8 mouse cellular contexts compared by ENCODE assay signal in the genomic region with DNA sequence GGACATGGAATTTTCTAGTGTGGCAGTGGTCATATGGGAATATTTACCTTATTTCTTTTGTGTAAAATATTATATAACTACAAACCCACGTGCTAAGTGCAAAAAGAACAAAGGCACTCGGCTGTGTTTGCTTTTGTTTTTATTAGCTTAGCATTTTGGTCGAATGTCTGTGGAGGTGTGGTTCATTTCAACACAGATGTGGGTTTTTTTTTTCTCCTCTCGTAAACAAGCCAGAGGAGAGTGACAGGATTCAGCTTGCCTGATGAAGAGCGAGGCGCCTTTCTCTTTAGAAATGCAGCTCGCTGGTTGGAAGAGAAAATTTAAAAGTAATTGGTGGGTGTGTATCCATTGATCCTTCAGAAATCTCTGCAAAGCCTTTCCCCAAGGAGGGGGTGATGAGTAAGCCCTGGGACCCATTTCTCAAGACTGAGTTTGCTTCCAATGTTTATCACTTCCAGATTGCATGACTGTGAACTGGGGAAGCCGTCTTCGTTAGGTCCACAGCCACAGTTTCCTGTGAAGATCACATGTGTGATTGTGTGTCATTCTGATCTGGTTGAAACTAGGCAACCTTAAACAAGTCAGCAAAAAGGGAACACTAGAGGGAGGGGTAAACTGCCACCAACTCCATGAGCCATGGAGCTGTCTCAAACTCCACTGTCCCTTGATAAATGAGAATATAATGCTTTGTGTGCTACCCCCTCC. TPM values are rescaled to one million over a fixed set of nuclear protein-coding genes. Genes with fewer than 3 reads are reported as not detected.
A peak's percentile ranks its signal among the peaks of the same experiment; 100 is the strongest.
DNase-seq lines count a peak whose midpoint lies in the region; ATAC-seq lines count a peak whose summit lies in the region.

No protein-coding gene starts in this region.

- peak; percentile 34 for DNase-seq in kidney, adult 11 months
- DNase-seq in kidney, adult 8-10 months, result no peak
- DNase-seq in embryonic facial prominence, embryonic 14.5 days (ENCODE audit: low spot score), result peak; percentile 83
- no peak for DNase-seq in left cerebral cortex, adult 18-20 months (ENCODE audit: low spot score in 2 of 2)
- DNase-seq in ovary, postnatal 10 days (ENCODE audit: low spot score), result no peak
- DNase-seq in liver, embryonic 11.5 days (ENCODE audit: low spot score), result no peak

- H3K36me3 ChIP-seq in embryonic facial prominence, embryonic 14.5 days (ENCODE audit: control insufficient read depth, insufficient read depth, low read length), result peaks cover 13% of the 10 kb centered on the region; the same call in 1 of the 2 replicates
- H3K36me3 ChIP-seq in intestine, embryonic 15.5 days, result no peaks in the 10 kb centered on the region
- H3K36me3 ChIP-seq in megakaryocyte, embryonic 14.5 days (replicated peaks; ENCODE audit: low read length), result no peaks in the 10 kb centered on the region
- H3K36me3 ChIP-seq in liver, embryonic 11.5 days (ENCODE audit: control insufficient read depth, insufficient read depth, low read length), result no peaks in the 10 kb centered on the region

- peak overlapping the region; percentile 97 for H3K27ac ChIP-seq in embryonic facial prominence, embryonic 14.5 days (replicated peaks; ENCODE audit: low read depth, low read length)
- H3K27ac ChIP-seq in intestine, embryonic 15.5 days, result peak overlapping the region; percentile 92
- no peak overlapping the region for H3K27ac ChIP-seq in liver, embryonic 11.5 days (ENCODE audit: low read depth, low read length)

- 12% methylated on average over 9 of the region's 9 CpGs for WGBS in embryonic facial prominence, embryonic 14.5 days
- 21% methylated on average over 9 of the region's 9 CpGs for WGBS in intestine, embryonic 15.5 days
- 27% methylated on average over 9 of the region's 9 CpGs for WGBS in liver, embryonic 11.5 days

- H3K9me3 ChIP-seq in embryonic facial prominence, embryonic 14.5 days (ENCODE audit: control insufficient read depth, low read length), result no peaks in the 10 kb centered on the region
- H3K9me3 ChIP-seq in intestine, embryonic 15.5 days, result no peaks in the 10 kb centered on the region
- no peaks in the 10 kb centered on the region for H3K9me3 ChIP-seq in megakaryocyte, embryonic 14.5 days
- H3K9me3 ChIP-seq in liver, embryonic 11.5 days (ENCODE audit: control insufficient read depth, low read length), result no peaks in the 10 kb centered on the region

- peak; percentile 27; the same call in 1 of the 2 replicates for ATAC-seq in embryonic facial prominence, embryonic 14.5 days (ENCODE audit: low read depth)
- no peak for ATAC-seq in intestine, embryonic 15.5 days
- ATAC-seq in liver, embryonic 11.5 days (replicated peaks; ENCODE audit: low FRiP score), result no peak

- H3K4me3 ChIP-seq in embryonic facial prominence, embryonic 14.5 days (ENCODE audit: low read depth, low read length), result peak overlapping the region; percentile 54
- peak overlapping the region; percentile 41 for H3K4me3 ChIP-seq in intestine, embryonic 15.5 days (replicated peaks)
- H3K4me3 ChIP-seq in megakaryocyte, embryonic 14.5 days (replicated peaks), result peak overlapping the region; percentile 21
- no peak overlapping the region for H3K4me3 ChIP-seq in liver, embryonic 11.5 days (ENCODE audit: low read depth, low read length)

- H3K27me3 ChIP-seq in embryonic facial prominence, embryonic 14.5 days (replicated peaks; ENCODE audit: control insufficient read depth, insufficient read depth, low read length), result no peaks in the 10 kb centered on the region
- no peaks in the 10 kb centered on the region for H3K27me3 ChIP-seq in intestine, embryonic 15.5 days (replicated peaks)
- H3K27me3 ChIP-seq in megakaryocyte, embryonic 14.5 days (replicated peaks), result peaks cover 54% of the 10 kb centered on the region
- H3K27me3 ChIP-seq in liver, embryonic 11.5 days (replicated peaks; ENCODE audit: control insufficient read depth, insufficient read depth, low read length), result no peaks in the 10 kb centered on the region

- H3K4me1 ChIP-seq in embryonic facial prominence, embryonic 14.5 days (ENCODE audit: control insufficient read depth, insufficient read depth, low read length), result peaks cover 45% of the 10 kb centered on the region
- H3K4me1 ChIP-seq in intestine, embryonic 15.5 days (replicated peaks), result peaks cover 27% of the 10 kb centered on the region
- H3K4me1 ChIP-seq in megakaryocyte, embryonic 14.5 days, result peaks cover 19% of the 10 kb centered on the region
- H3K4me1 ChIP-seq in liver, embryonic 11.5 days (replicated peaks; ENCODE audit: control insufficient read depth, insufficient read depth, low read length), result 0 out of 2 replicates have a peak, but pooled peaks cover 2% of the 10 kb centered on the region

- H3K9ac ChIP-seq in embryonic facial prominence, embryonic 14.5 days (ENCODE audit: low read depth, low read length), result peak overlapping the region; percentile 81
- no peak overlapping the region for H3K9ac ChIP-seq in intestine, embryonic 15.5 days
- H3K9ac ChIP-seq in liver, embryonic 11.5 days (ENCODE audit: low read depth, low read length), result no peak overlapping the region

- peak overlapping the region; percentile 60 for H3K4me2 ChIP-seq in embryonic facial prominence, embryonic 14.5 days (ENCODE audit: low read depth, low read length)
- H3K4me2 ChIP-seq in intestine, embryonic 15.5 days (replicated peaks), result peak overlapping the region; percentile 58
- no peak overlapping the region for H3K4me2 ChIP-seq in liver, embryonic 11.5 days

RNA-seq across cellular contexts. Expression of a gene that starts 1.8 kb away (rescaled TPM):
- polyA plus RNA-seq in embryonic facial prominence, embryonic 14.5 days (2014; fragmentation: Nextera tagmentation; extraction: Ambion mirVana), result 56.5 and 70.8 TPM in 2 replicates
- polyA plus RNA-seq in intestine, embryonic 15.5 days (2015; fragmentation: Nextera tagmentation; extraction: Ambion mirVana), result 45.7 and 49.4 TPM in 2 replicates
- polyA plus RNA-seq in megakaryocyte, embryonic 14.5 days (2012; ENCODE audit: insufficient read depth, low replicate concordance), result 0.97 TPM in 1 of 2 replicates, not detected in the other
- total RNA-seq in left cerebral cortex, adult 18-20 months (2021), result 1 to 10 TPM; 3.4 to 6.6 TPM
- 0.81 and 1.5 TPM in 2 replicates for polyA plus RNA-seq in liver, embryonic 11.5 days (2014; fragmentation: Nextera tagmentation; extraction: Ambion mirVana)

RNA-seq across cellular contexts. Expression of a gene that starts 54.0 kb away (rescaled TPM):
- polyA plus RNA-seq in embryonic facial prominence, embryonic 14.5 days (2014; fragmentation: Nextera tagmentation; extraction: Ambion mirVana), result 0.31 TPM in 1 of 2 replicates, not detected in the other
- polyA plus RNA-seq in intestine, embryonic 15.5 days (2015; fragmentation: Nextera tagmentation; extraction: Ambion mirVana), result 0.25 TPM in 1 of 2 replicates, not detected in the other
- not detected in 2 replicates for polyA plus RNA-seq in megakaryocyte, embryonic 14.5 days (2012; ENCODE audit: insufficient read depth, low replicate concordance)
- total RNA-seq in left cerebral cortex, adult 18-20 months (2021), result not detected
- not detected in 2 replicates for polyA plus RNA-seq in liver, embryonic 11.5 days (2014; fragmentation: Nextera tagmentation; extraction: Ambion mirVana)

Comparison
In these comparisons a context has a peak if more than half of its experiments do, and no peak if none do; other contexts are left out.
1. DNase-seq: peak in kidney, adult 11 months (single experiment) and embryonic facial prominence, embryonic 14.5 days (single experiment); none in kidney, adult 8-10 months (0 of 2), left cerebral cortex, adult 18-20 months (0 of 2), ovary, postnatal 10 days (single experiment) and liver, embryonic 11.5 days (single experiment).
2. RNA of a gene that starts 1.8 kb away (polyA plus RNA-seq): 56.5 to 70.8 TPM in embryonic facial prominence, embryonic 14.5 days and 45.7 to 49.4 TPM in intestine, embryonic 15.5 days; 0.81 to 1.5 TPM in liver, embryonic 11.5 days and 0.97 TPM in megakaryocyte, embryonic 14.5 days; every median in the first group is over 10 times any median in the second.